Mouse (Mus musculus) cerebellum, postnatal 4 days (tissue): ENCODE results near the gene Arl1.
"Not testable (repeated sequence)": the region's sequence is repeated elsewhere in the genome, so short reads cannot be mapped to it uniquely, and the experiment has no call there.

Source experiments
- DNase-seq, 2 experiments: peaks; one replicate each; pipeline ENCODE4 v3.0.0; 2022; ENCODE audit warnings: low spot score in 2 of 2, mixed read lengths in 1 of 2

Arl1 gene

DNA sequence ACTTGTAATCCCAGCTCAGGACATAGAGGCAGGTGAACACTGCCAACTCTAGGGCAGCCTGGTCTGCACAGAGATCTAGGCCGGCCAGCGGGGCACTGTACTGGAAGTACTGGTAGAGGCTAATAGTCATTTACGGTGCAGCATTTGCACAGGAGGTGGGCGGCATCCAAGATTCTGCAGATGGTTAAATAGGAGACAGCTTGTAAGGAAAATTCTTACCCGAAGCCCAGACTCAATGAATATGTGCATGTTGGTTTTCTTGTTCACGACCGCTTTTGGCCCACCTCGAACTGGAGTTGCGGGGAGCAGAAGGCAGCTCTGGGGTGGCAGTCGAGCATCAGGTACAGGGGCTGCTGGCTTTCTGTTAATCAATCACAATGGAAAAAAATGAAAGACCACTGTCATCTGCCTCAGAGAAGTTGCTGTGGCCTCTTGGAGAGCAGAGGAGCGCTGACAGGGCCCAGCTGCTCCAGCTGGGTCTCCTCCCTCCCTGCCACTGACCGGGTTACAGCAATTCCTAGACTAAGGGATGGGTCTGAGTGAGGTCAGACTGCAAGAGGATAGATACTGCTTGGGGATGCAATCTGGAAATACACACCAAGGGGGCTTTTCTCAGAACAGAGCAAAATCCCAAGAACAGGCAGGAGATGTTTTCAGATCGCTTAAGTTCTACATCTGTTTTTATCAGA is 31.0 kb downstream of the Arl1 start:
- no peak for DNase-seq

DNA sequence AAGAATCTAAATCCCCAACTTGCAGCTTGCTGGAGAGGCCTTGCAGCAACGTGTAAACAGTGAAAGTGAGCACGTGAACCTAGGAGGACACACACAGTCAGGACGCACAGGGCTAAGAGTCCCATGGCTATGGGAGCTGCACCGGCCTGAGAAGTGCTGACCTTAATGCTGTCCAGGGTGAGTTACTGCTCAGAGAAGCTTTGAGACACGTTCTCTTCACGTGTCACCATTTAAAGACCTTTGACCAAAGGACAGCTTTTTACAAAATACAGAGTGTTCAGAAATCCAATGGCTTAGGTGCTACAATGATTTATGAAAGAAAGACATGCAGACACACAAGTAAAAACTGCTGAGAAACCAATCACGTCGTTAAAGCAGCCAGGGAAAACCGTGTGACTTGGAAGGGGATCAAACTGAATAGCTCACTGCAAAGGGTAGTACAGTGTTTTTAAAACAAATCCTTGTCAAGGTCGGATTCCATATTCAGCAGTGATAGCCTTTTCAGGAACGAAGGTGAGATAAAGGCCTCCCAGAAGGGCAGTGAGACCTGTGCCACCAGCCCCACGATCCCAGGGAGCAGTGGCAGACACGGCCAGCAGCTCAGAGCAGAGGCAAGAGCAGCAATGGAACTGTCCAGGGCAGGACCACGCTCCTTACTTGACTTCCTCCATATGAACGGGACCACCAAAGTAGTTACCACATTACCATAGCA is 34.9 kb downstream of the Arl1 start:
- no peak for DNase-seq

DNA sequence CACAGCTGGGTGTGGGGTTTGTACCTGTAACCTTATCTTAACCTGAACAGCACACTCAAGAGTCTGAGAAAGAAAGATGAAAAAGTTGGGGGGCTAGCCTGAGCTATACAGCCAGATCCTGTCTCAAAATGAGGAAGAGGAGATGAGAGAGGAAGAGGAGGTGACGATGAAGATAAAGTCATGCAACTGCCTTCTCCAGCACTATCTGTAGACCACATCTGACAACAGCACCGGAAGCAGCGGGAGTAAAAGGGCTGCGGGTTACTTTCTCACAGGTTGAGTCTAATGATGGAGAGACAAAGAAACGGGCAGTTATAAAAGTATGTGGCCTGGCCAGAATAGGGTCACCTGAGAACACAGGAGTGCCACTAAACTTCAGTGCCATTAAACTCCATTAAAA is 38.3 kb downstream of the Arl1 start:
- no peak for DNase-seq

DNA sequence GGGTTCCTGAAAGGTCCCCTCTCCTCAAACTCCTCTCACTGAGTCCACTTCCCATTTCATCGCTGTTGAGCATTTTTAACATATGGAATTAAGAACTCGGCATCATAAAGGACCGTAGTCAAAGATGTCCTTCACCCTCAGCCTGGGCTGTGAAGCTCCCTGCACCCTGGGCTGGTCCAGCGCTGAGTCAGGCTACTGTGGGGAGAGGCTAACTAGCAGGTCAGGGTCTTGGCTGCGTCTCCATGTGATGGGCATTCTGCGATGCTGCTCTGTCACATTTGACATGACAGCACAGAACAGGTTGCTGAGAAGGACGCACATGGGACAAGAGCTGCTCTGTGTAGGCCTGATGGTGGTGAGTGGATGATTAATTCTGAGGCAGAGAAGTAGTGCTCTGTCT is 39.0 kb downstream of the Arl1 start:
- DNase-seq: no peak

DNA sequence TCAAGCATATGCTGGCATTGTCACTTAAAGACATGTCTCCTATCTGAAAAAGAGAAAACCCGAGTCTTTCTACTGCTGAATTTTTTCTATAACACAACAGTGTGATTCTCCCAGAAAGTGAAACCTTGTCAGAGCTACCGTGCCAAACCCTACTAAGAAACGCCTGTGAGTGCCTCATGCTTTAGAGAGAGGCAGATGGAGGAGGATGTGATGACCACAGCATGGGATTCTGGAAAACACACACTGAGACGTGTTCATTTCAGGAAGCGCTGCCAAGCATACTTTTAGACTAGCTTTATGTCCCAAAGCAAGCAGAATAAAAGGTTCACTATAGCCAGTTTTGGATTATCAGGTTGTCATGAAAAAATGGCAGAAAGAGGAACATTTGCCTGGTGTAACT is 42.3 kb downstream of the Arl1 start:
- DNase-seq: not testable (repeated sequence)

DNA sequence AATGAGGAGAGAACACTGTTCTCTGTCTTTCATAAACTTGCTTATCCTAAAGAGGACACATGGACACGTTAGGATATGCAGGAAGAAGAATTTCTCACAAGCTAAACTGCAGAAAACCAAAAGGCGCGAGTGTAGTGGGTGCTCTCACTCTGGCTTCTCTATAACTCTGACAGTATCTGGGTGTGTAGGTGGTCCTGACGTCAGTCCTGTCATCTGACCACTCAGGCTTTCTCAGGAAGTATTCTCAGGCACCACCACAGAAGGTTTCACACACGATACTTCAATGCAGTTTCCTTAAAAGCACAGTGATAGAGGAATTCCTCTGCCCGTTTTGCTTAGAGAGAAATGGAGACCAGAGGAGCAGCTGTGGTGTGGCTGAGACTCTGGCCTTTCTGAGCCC is 45.5 kb downstream of the Arl1 start:
- DNase-seq: no peak

DNA sequence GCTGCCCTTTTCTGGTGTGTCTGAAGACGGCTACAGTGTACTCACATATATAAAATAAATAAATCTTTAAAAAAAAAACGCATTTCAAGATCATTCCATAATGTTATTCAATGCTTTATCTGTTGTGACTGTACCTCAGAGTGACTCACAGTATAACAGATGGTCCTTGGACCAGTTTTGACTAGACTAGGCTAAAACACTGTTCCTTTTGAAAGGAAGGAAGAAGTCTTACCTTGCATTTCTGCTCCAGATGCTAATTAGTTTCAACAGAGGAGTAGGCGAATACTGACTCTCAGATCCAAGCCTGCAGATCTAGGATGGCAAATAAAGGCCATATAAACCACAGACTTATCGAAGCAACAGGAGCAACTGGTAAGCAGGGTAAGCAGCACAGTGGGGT is 50.1 kb downstream of the Arl1 start:
- DNase-seq: no peak

DNA sequence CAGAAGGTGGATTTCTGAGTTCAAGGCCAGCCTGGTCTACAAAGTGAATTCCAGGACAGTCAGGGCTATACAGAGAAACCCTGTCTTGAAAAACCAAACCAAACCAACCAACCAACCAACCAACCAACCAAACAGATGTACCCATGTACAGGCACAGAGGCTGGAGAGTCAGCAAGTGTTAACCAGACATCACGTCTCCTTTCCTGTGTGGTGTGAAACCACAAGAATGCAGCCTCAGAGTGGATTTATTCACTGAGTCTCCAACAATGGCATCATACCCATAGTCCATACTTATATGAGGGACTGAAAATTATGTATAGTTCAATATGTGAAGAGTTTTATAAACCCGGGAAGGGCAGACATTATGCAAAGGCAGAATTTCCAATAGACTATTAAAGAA is 52.5 kb downstream of the Arl1 start:
- not testable (repeated sequence) for DNase-seq

DNA sequence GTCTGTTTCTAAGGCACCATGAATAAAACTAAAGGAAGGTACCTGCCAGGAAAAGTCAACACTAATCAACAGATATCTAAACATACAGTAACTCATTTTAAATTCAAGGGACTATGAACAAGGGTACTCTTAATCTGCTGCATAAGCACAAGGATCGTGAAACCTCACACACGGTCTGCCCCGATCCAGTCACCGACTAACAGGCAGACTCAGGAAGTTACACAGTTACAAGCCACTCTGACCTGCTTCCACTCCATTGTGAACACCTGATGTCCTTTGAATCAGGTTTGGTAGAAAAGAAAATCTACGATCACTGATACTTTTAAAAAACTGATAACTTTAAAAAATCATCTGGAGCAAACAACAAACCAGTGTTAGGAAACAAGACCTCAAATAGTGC is 53.3 kb downstream of the Arl1 start:
- no peak for DNase-seq

DNA sequence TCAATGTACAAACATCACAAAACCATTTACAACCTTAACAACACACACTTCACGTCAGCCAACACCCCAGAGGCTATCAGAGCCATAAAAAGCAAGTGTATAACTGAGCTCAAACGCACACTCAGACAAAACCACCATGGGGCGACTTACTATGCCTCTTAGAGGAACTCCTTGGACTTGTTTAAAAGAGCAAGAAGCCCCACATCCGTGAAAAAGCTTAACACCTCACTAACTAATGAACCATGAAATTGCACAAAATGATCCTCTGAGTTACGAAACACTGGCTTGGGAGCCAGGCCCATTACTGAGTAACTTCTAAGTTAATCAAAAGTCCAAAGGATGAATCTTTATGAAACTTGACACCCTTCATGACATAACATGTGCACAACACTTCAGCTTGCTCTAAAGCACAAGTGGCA is 53.9 kb downstream of the Arl1 start:
- no peak for DNase-seq

DNA sequence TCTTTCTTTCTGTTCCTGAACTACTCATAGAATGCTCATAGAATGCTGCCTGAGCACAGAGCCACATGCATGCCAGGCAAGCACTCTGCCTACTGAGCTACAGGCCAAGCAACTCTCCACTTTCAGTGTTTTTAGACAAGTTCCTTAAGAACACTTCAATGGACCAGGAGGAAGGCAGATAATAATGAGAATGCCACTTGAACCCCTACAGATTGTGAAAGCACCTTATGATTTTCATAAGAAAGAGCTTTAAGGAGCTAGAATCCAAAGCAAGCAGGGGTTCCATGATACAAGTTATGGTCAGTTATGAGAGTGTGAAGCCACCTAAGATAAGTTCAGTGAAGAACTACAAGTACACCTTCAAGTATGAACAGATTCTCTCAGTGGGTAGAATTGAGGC is 63.0 kb downstream of the Arl1 start:
- DNase-seq: no peak
